Mouse (Mus musculus) olfactory bulb, adult 2 months (tissue): ENCODE measurements around the gene Nip7.

Experiments
- CTCF ChIP-seq: fragments of 200-500 bp; IDR thresholded peaks from 2 replicates; pipeline ENCODE4 v1.5.1; 2012; ENCODE audit warnings: low read depth, mild to moderate bottlenecking, low read length, moderate library complexity; ENCODE audit not compliant: insufficient read depth
- POLR2A ChIP-seq: fragments of 200-500 bp; IDR thresholded peaks from 2 replicates; pipeline ENCODE4 v1.6.1; 2012; ENCODE audit warnings: mild to moderate bottlenecking, low read depth, low read length, moderate library complexity; ENCODE audit not compliant: insufficient read depth

DNA sequence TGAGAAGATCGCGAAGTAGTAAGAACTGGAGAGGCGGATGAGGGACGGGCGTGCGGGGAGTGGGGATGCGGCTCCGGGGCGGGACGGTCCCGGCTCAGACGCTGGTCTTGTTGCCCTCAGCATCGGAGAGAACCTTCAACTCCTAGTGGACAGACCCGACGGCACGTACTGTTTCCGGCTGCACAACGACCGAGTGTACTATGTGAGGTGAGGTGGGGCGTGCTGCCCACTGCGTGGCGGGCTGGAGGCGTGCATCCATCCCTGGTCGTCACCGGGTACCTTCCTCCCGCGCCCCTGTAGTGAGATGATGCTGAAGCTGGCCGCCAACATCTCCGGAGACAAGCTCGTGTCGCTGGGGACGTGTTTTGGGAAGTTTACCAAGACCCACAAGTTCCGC is 294 bp downstream of the Nip7 start:
- TF ChIP-seq CTCF (no peak), POLR2A (no peak)
